Mouse (Mus musculus): ENCODE results near the gene Aars2. TPM values are rescaled to one million over a fixed set of nuclear protein-coding genes. Genes with fewer than 3 reads are reported as not detected.

Aars2 gene
- polyA plus RNA-seq, 1 experiment, result 29.1 TPM

- no peak overlapping the region for H3K4me3 ChIP-seq (ENCODE audit: insufficient read depth, low read length)
- H3K27ac ChIP-seq (ENCODE audit: insufficient read depth, low read length), result peak overlapping the region; percentile 62
- H3K4me1 ChIP-seq (ENCODE audit: control insufficient read depth, insufficient read depth, low read length), result peaks cover 13% of the 10 kb centered on the region
- TF ChIP-seq POLR2A (IDR thresholded peaks at IDR 0.05; ENCODE audit: extremely low read depth, insufficient read depth, low read length) (no peak), CTCF (IDR thresholded peaks at IDR 0.05; ENCODE audit: extremely low read depth, insufficient read depth, low read length) (no peak)
Measured at GRCm38 (mm10) chr17:45545278-45545961, 38.8 kb downstream of the Aars2 start.

GRCm38 (mm10) chr17:45546941-45547340 lies 40.3 kb downstream of the Aars2 start:
- TF ChIP-seq POLR2A (IDR thresholded peaks at IDR 0.05; ENCODE audit: extremely low read depth, insufficient read depth, low read length), result no peak
- no peak for TF ChIP-seq CTCF (IDR thresholded peaks at IDR 0.05; ENCODE audit: extremely low read depth, insufficient read depth, low read length)
- H3K4me1 ChIP-seq (ENCODE audit: control insufficient read depth, insufficient read depth, low read length), result peaks cover 10% of the 10 kb centered on the region; the same call in 1 of the 2 replicates
- peak overlapping the region; percentile 79; the same call in 1 of the 2 replicates for H3K4me3 ChIP-seq (ENCODE audit: insufficient read depth, low read length)
- peak overlapping the region; percentile 39; the same call in 1 of the 2 replicates for H3K27ac ChIP-seq (ENCODE audit: insufficient read depth, low read length)

GRCm38 (mm10) chr17:45547461-45548190 lies 41.0 kb downstream of the Aars2 start:
- Histone ChIP-seq H3K27ac (ENCODE audit: insufficient read depth, low read length) (no peak overlapping the region), H3K4me3 (ENCODE audit: insufficient read depth, low read length) (peak overlapping the region; percentile 79), H3K4me1 (ENCODE audit: control insufficient read depth, insufficient read depth, low read length) (peaks cover 10% of the 10 kb centered on the region; the same call in 1 of the 2 replicates)
- TF ChIP-seq POLR2A (IDR thresholded peaks at IDR 0.05; ENCODE audit: extremely low read depth, insufficient read depth, low read length) (no peak), CTCF (IDR thresholded peaks at IDR 0.05; ENCODE audit: extremely low read depth, insufficient read depth, low read length) (0 out of 2 replicates have a peak, but pooled peaks have one; percentile 18)

GRCm38 (mm10) chr17:45548541-45549512 lies 42.2 kb downstream of the Aars2 start:
- H3K27ac ChIP-seq (ENCODE audit: insufficient read depth, low read length), result no peak overlapping the region
- H3K4me1 ChIP-seq (ENCODE audit: control insufficient read depth, insufficient read depth, low read length), result peaks cover 5% of the 10 kb centered on the region; the same call in 1 of the 2 replicates
- H3K4me3 ChIP-seq (ENCODE audit: insufficient read depth, low read length), result peak overlapping the region; percentile 79
- peak; percentile 40; the same call in 1 of the 2 replicates for TF ChIP-seq CTCF (IDR thresholded peaks at IDR 0.05; ENCODE audit: extremely low read depth, insufficient read depth, low read length)
- TF ChIP-seq POLR2A (IDR thresholded peaks at IDR 0.05; ENCODE audit: extremely low read depth, insufficient read depth, low read length), result no peak

GRCm38 (mm10) chr17:45549617-45550181 lies 43.1 kb downstream of the Aars2 start, which contains the start of gene Tmem151b:
Gene Tmem151b, minus strand, starts transcription at chr17:45549677.
- peak; percentile 76 for TF ChIP-seq POLR2A (IDR thresholded peaks at IDR 0.05; ENCODE audit: extremely low read depth, insufficient read depth, low read length)
- TF ChIP-seq CTCF (IDR thresholded peaks at IDR 0.05; ENCODE audit: extremely low read depth, insufficient read depth, low read length), result no peak
- peak within 1 kb of the TSS; percentile 85 for H3K27ac ChIP-seq (ENCODE audit: insufficient read depth, low read length)
- peaks cover 3% of the 10 kb centered on the region; the same call in 1 of the 2 replicates for H3K4me1 ChIP-seq (ENCODE audit: control insufficient read depth, insufficient read depth, low read length)
- H3K4me3 ChIP-seq (ENCODE audit: insufficient read depth, low read length), result peak within 1 kb of the TSS; percentile 79

GRCm38 (mm10) chr17:45550253-45550652 lies 43.6 kb downstream of the Aars2 start:
- Histone ChIP-seq H3K4me1 (ENCODE audit: control insufficient read depth, insufficient read depth, low read length) (peaks cover 3% of the 10 kb centered on the region; the same call in 1 of the 2 replicates), H3K27ac (ENCODE audit: insufficient read depth, low read length) (no peak overlapping the region), H3K4me3 (ENCODE audit: insufficient read depth, low read length) (no peak overlapping the region; the same call in 1 of the 2 replicates)
- TF ChIP-seq POLR2A (IDR thresholded peaks at IDR 0.05; ENCODE audit: extremely low read depth, insufficient read depth, low read length) (no peak), CTCF (IDR thresholded peaks at IDR 0.05; ENCODE audit: extremely low read depth, insufficient read depth, low read length) (no peak)

GRCm38 (mm10) chr17:45551249-45551796 lies 44.7 kb downstream of the Aars2 start:
- no peak overlapping the region for H3K4me3 ChIP-seq (ENCODE audit: insufficient read depth, low read length)
- peaks cover 3% of the 10 kb centered on the region; the same call in 1 of the 2 replicates for H3K4me1 ChIP-seq (ENCODE audit: control insufficient read depth, insufficient read depth, low read length)
- no peak for TF ChIP-seq POLR2A (IDR thresholded peaks at IDR 0.05; ENCODE audit: extremely low read depth, insufficient read depth, low read length)
- no peak for TF ChIP-seq CTCF (IDR thresholded peaks at IDR 0.05; ENCODE audit: extremely low read depth, insufficient read depth, low read length)
- no peak overlapping the region for H3K27ac ChIP-seq (ENCODE audit: insufficient read depth, low read length)

- Histone ChIP-seq H3K4me3 (ENCODE audit: insufficient read depth, low read length) (no peak overlapping the region), H3K27ac (ENCODE audit: insufficient read depth, low read length) (no peak overlapping the region), H3K4me1 (ENCODE audit: control insufficient read depth, insufficient read depth, low read length) (peaks cover 3% of the 10 kb centered on the region; the same call in 1 of the 2 replicates)
- TF ChIP-seq CTCF (IDR thresholded peaks at IDR 0.05; ENCODE audit: extremely low read depth, insufficient read depth, low read length), result peak; percentile 98
- no peak for TF ChIP-seq POLR2A (IDR thresholded peaks at IDR 0.05; ENCODE audit: extremely low read depth, insufficient read depth, low read length)
Measured at GRCm38 (mm10) chr17:45551816-45552451, 45.3 kb downstream of the Aars2 start.

Measured in cortical plate, adult 2 months (tissue).